In genomic region chr12:116405836-116406155, GRCm38 (mm10) we compare ENCODE assay signal across 8 mouse cellular contexts. TPM values are rescaled to one million over a fixed set of nuclear protein-coding genes. Genes with fewer than 3 reads are reported as not detected.
DNase-seq lines count a peak whose midpoint lies in the region; ATAC-seq and TF ChIP-seq lines count a peak whose summit lies in the region.

No protein-coding gene starts in this region.

- H3K9ac ChIP-seq in heart, embryonic 15.5 days: peak overlapping the region; percentile 84
- H3K9ac ChIP-seq in MEL (ENCODE audit: control insufficient read depth, low read depth, low read length, poor library complexity, severe bottlenecking): peak overlapping the region; percentile 85
- peak overlapping the region; percentile 86 for H3K9ac ChIP-seq in limb, embryonic 13.5 days
- H3K9ac ChIP-seq in neural tube, embryonic 15.5 days (replicated peaks): peak overlapping the region; percentile 58

- peaks cover 12% of the 10 kb centered on the region; the same call in 1 of the 2 replicates for H3K36me3 ChIP-seq in heart, embryonic 15.5 days
- peaks cover 28% of the 10 kb centered on the region in 2 experiments for H3K36me3 ChIP-seq in MEL (ENCODE audit: control insufficient read depth in 1 of 2, insufficient read depth in 2 of 2, low read length in 2 of 2)
- peaks cover 54% of the 10 kb centered on the region for H3K36me3 ChIP-seq in limb, embryonic 13.5 days
- 0 out of 2 replicates have a peak, but pooled peaks cover 11% of the 10 kb centered on the region for H3K36me3 ChIP-seq in neural tube, embryonic 15.5 days

- no peaks in the 10 kb centered on the region for H3K27me3 ChIP-seq in heart, embryonic 15.5 days
- H3K27me3 ChIP-seq in MEL (ENCODE audit: control insufficient read depth in 1 of 2, insufficient read depth in 2 of 2, low read length in 2 of 2): no peaks in the 10 kb centered on the region
- no peaks in the 10 kb centered on the region for H3K27me3 ChIP-seq in limb, embryonic 13.5 days
- no peaks in the 10 kb centered on the region for H3K27me3 ChIP-seq in neural tube, embryonic 15.5 days (replicated peaks)

- DNase-seq in heart, postnatal 4 days: no peak
- peak; percentile 87 for DNase-seq in MEL (ENCODE audit: low read depth, low spot score)
- DNase-seq in layer of hippocampus, adult 9-10 months (ENCODE audit: low spot score): no peak

- H3K4me2 ChIP-seq in heart, embryonic 15.5 days: peak overlapping the region; percentile 94
- peak overlapping the region; percentile 90 for H3K4me2 ChIP-seq in limb, embryonic 13.5 days (replicated peaks)
- peak overlapping the region; percentile 82 for H3K4me2 ChIP-seq in neural tube, embryonic 15.5 days

- WGBS in heart, embryonic 15.5 days: 11% methylated on average over 8 of the region's 8 CpGs
- 13% methylated on average over 8 of the region's 8 CpGs for WGBS in limb, embryonic 13.5 days
- 11% methylated on average over 8 of the region's 8 CpGs for WGBS in neural tube, embryonic 15.5 days

- no peak overlapping the region for H3K27ac ChIP-seq in heart, embryonic 15.5 days
- peak overlapping the region; percentile 68 for H3K27ac ChIP-seq in MEL (ENCODE audit: control insufficient read depth, low read depth, low read length)
- no peak overlapping the region for H3K27ac ChIP-seq in limb, embryonic 13.5 days
- H3K27ac ChIP-seq in neural tube, embryonic 15.5 days (replicated peaks): no peak overlapping the region

- peaks cover 33% of the 10 kb centered on the region for H3K79me2 ChIP-seq in MEL (ENCODE audit: control insufficient read depth, insufficient read depth, low read length, poor library complexity)

- H3K4me1 ChIP-seq in heart, embryonic 15.5 days (replicated peaks): peaks cover 15% of the 10 kb centered on the region
- peaks cover 21 to 25% of the 10 kb centered on the region in 2 experiments for H3K4me1 ChIP-seq in MEL (ENCODE audit: control insufficient read depth in 1 of 2, insufficient read depth in 2 of 2, low read length in 2 of 2)
- H3K4me1 ChIP-seq in limb, embryonic 13.5 days: peaks cover 9% of the 10 kb centered on the region
- H3K4me1 ChIP-seq in neural tube, embryonic 15.5 days: peaks cover 17% of the 10 kb centered on the region

- TF ChIP-seq POLR2A in MEL (IDR thresholded peaks at IDR 0.05; ENCODE audit: control insufficient read depth in 1 of 2, insufficient read depth in 1 of 2, low read depth in 1 of 2, low read length in 2 of 2, poor library complexity in 1 of 2): no peak; a peak in 1 of 4 replicates

- peak; percentile 11; the same call in 1 of the 2 replicates for ATAC-seq in heart, embryonic 15.5 days (replicated peaks; ENCODE audit: insufficient number of reproducible peaks, insufficient read depth, low FRiP score, low read depth)
- peak; percentile 31 for ATAC-seq in erythroblast, adult 5-6 weeks (replicated peaks; ENCODE audit: low FRiP score, poor library complexity, severe bottlenecking)
- ATAC-seq in limb, embryonic 13.5 days (ENCODE audit: low FRiP score, low read depth): no peak
- ATAC-seq in neural tube, embryonic 15.5 days (ENCODE audit: low FRiP score): no peak
- ATAC-seq in frontal cortex, adult (ENCODE audit: low TSS enrichment): no peak; the same call in 1 of the 2 replicates

- peak overlapping the region; percentile 95 for H3K4me3 ChIP-seq in heart, embryonic 15.5 days
- peak overlapping the region; percentile 72 to 85 for H3K4me3 ChIP-seq in MEL (ENCODE audit: control insufficient read depth in 1 of 2, insufficient read depth in 1 of 2, low read depth in 2 of 2, low read length in 2 of 2)
- peak overlapping the region; percentile 79 for H3K4me3 ChIP-seq in limb, embryonic 13.5 days
- peak overlapping the region; percentile 79 for H3K4me3 ChIP-seq in neural tube, embryonic 15.5 days (replicated peaks)

- no peak for TF ChIP-seq EP300 in MEL (IDR thresholded peaks at IDR 0.05; ENCODE audit: low read depth in 1 of 2, low read length in 2 of 2)

- TF ChIP-seq RAD21 in MEL (IDR thresholded peaks at IDR 0.05; ENCODE audit: low read depth, low read length): no peak

- no peaks in the 10 kb centered on the region for H3K9me3 ChIP-seq in heart, embryonic 15.5 days (replicated peaks)
- H3K9me3 ChIP-seq in MEL (replicated peaks; ENCODE audit: insufficient read depth, low read length): no peaks in the 10 kb centered on the region
- H3K9me3 ChIP-seq in limb, embryonic 13.5 days: peaks cover 37% of the 10 kb centered on the region
- 0 out of 2 replicates have a peak, but pooled peaks cover 10% of the 10 kb centered on the region for H3K9me3 ChIP-seq in neural tube, embryonic 15.5 days (replicated peaks)

- TF ChIP-seq CTCF in MEL (IDR thresholded peaks at IDR 0.05 in 2 of 3, conservative IDR thresholded peaks at IDR 0.05 in 1 of 3; ENCODE audit: control insufficient read depth in 1 of 3, insufficient read depth in 1 of 3, low read depth in 2 of 3, low read length in 3 of 3, poor library complexity in 1 of 3, severe bottlenecking in 1 of 3): no peak

TF ChIP-seq in MEL, 35 proteins besides CTCF, POLR2A, EP300 and RAD21:
- TF ChIP-seq E2F4 (IDR thresholded peaks at IDR 0.05; ENCODE audit: borderline replicate concordance, low read depth, low read length) (no peak), GATA1 (IDR thresholded peaks at IDR 0.05; ENCODE audit: low read depth, low read length) (0 out of 2 replicates have a peak, but pooled peaks have one; percentile 13), UBTF (IDR thresholded peaks at IDR 0.05; ENCODE audit: borderline replicate concordance, insufficient read depth, low read depth, low read length) (0 out of 2 replicates have a peak, but pooled peaks have one; percentile 90)

RNA-seq across cellular contexts. Expression of gene Ncapg2, which starts 0.6 kb away (rescaled TPM):
- 20.0 and 25.8 TPM in 2 replicates for polyA plus RNA-seq in heart, embryonic 15.5 days (2015; fragmentation: Nextera tagmentation; extraction: Ambion mirVana)
- total RNA-seq in heart, postnatal 4 days (2021): 10 to 100 TPM; 34.6 to 36.4 TPM
- 95.2 and 104 TPM in 2 replicates for total RNA-seq in MEL (2012; rRNA removed)
- 100 to 1,000 TPM in 1 of 2 experiments, 10 to 100 TPM in 1; 89.3 to 102 TPM for polyA plus RNA-seq in MEL (2012; ENCODE audit: insufficient read depth in 1 of 2, insufficient read length in 2 of 2, low read depth in 1 of 2, low replicate concordance in 2 of 2, missing spikeins in 1 of 2)
- 52.2 and 57.3 TPM in 2 replicates for total RNA-seq in erythroblast, adult 5-6 weeks (2015; ENCODE audit: low replicate concordance)
- 100 and 123 TPM in 2 replicates for total RNA-seq in erythroblast, adult 5-6 weeks (2017; ENCODE audit: low replicate concordance)
- polyA plus RNA-seq in limb, embryonic 13.5 days (2015; fragmentation: Nextera tagmentation; extraction: Ambion mirVana): 32.4 and 37.3 TPM in 2 replicates
- polyA plus RNA-seq in neural tube, embryonic 15.5 days (2015; fragmentation: Nextera tagmentation; extraction: Ambion mirVana): 7.7 and 11.6 TPM in 2 replicates

Comparison
In these comparisons a context has a peak if more than half of its experiments do, and no peak if none do; other contexts are left out.
1. ATAC-seq: peak in heart, embryonic 15.5 days (single experiment) and erythroblast, adult 5-6 weeks (single experiment); none in limb, embryonic 13.5 days (single experiment), neural tube, embryonic 15.5 days (single experiment) and frontal cortex, adult (single experiment).
2. Peak in every context shown above with its lines, with median percentiles within 50 percentile points of each other: H3K4me2 ChIP-seq, H3K4me3 ChIP-seq and H3K9ac ChIP-seq.